ENCODE assay signal across 8 mouse cellular contexts in genomic region chr1:87853601-87854361, GRCm38 (mm10). TPM values are rescaled to one million over a fixed set of nuclear protein-coding genes. Genes with fewer than 3 reads are reported as not detected.
DNase-seq lines count a peak whose midpoint lies in the region; ATAC-seq and TF ChIP-seq lines count a peak whose summit lies in the region.

No protein-coding gene starts in this region.

- H3K4me1 ChIP-seq in heart, postnatal 0 days (ENCODE audit: control insufficient read depth, insufficient read depth): peaks cover 47% of the 10 kb centered on the region
- peaks cover 23% of the 10 kb centered on the region for H3K4me1 ChIP-seq in midbrain, embryonic 12.5 days
- peaks cover 19% of the 10 kb centered on the region for H3K4me1 ChIP-seq in stomach, embryonic 16.5 days (ENCODE audit: control insufficient read depth, insufficient read depth, low read length)

- no peaks in the 10 kb centered on the region for H3K36me3 ChIP-seq in heart, postnatal 0 days (replicated peaks; ENCODE audit: control insufficient read depth, insufficient read depth, low read length)
- H3K36me3 ChIP-seq in midbrain, embryonic 12.5 days: no peaks in the 10 kb centered on the region
- no peaks in the 10 kb centered on the region for H3K36me3 ChIP-seq in stomach, embryonic 16.5 days (ENCODE audit: control insufficient read depth, insufficient read depth, low read length)

- H3K27ac ChIP-seq in heart, postnatal 0 days (ENCODE audit: low read depth): peak overlapping the region; percentile 68
- H3K27ac ChIP-seq in midbrain, embryonic 12.5 days (replicated peaks): peak overlapping the region; percentile 74
- peak overlapping the region; percentile 49 for H3K27ac ChIP-seq in stomach, embryonic 16.5 days (ENCODE audit: low read length)

- no peak; the same call in 1 of the 2 replicates for ATAC-seq in heart, postnatal 0 days (ENCODE audit: insufficient read depth, low read depth)
- ATAC-seq in midbrain, embryonic 12.5 days (ENCODE audit: low FRiP score, low read depth): peak; percentile 64
- peak; percentile 31; the same call in 1 of the 2 replicates for ATAC-seq in stomach, embryonic 16.5 days (ENCODE audit: insufficient read depth, low FRiP score)

- H3K4me2 ChIP-seq in heart, postnatal 0 days (ENCODE audit: low read depth, low read length): peak overlapping the region; percentile 90
- peak overlapping the region; percentile 94 for H3K4me2 ChIP-seq in midbrain, embryonic 12.5 days (replicated peaks)
- H3K4me2 ChIP-seq in stomach, embryonic 16.5 days (ENCODE audit: low read depth, low read length): peak overlapping the region; percentile 99

- TF ChIP-seq EP300 in heart, postnatal 0 days (IDR thresholded peaks at IDR 0.05; ENCODE audit: low read depth): no peak

- no peak for TF ChIP-seq CTCF in heart, postnatal 0 days (IDR thresholded peaks at IDR 0.05; ENCODE audit: low read depth)

- H3K4me3 ChIP-seq in heart, postnatal 0 days (ENCODE audit: low read depth, low read length): peak overlapping the region; percentile 87
- peak overlapping the region; percentile 78 for H3K4me3 ChIP-seq in midbrain, embryonic 12.5 days
- peak overlapping the region; percentile 89 for H3K4me3 ChIP-seq in stomach, embryonic 16.5 days (replicated peaks; ENCODE audit: low read length)

- peak overlapping the region; percentile 85 for H3K9ac ChIP-seq in heart, postnatal 0 days (replicated peaks; ENCODE audit: low read depth, low read length)
- peak overlapping the region; percentile 95 for H3K9ac ChIP-seq in midbrain, embryonic 12.5 days (replicated peaks)
- peak overlapping the region; percentile 93 for H3K9ac ChIP-seq in stomach, embryonic 16.5 days (ENCODE audit: low read length)

- no peaks in the 10 kb centered on the region for H3K27me3 ChIP-seq in heart, postnatal 0 days (ENCODE audit: control insufficient read depth, insufficient read depth, low read length)
- H3K27me3 ChIP-seq in midbrain, embryonic 12.5 days: no peaks in the 10 kb centered on the region
- no peaks in the 10 kb centered on the region for H3K27me3 ChIP-seq in stomach, embryonic 16.5 days (ENCODE audit: control insufficient read depth, insufficient read depth, low read length)

- H3K9me3 ChIP-seq in heart, postnatal 0 days (replicated peaks; ENCODE audit: control insufficient read depth, low read length): no peaks in the 10 kb centered on the region
- no peaks in the 10 kb centered on the region for H3K9me3 ChIP-seq in midbrain, embryonic 12.5 days
- H3K9me3 ChIP-seq in stomach, embryonic 16.5 days (replicated peaks; ENCODE audit: control insufficient read depth, low read length): no peaks in the 10 kb centered on the region

- under 1% methylated on average over 39 of the region's 48 CpGs for WGBS in heart, postnatal 0 days
- under 1% methylated on average over 19 of the region's 48 CpGs for WGBS in midbrain, embryonic 12.5 days
- under 1% methylated on average over 44 of the region's 48 CpGs for WGBS in stomach, embryonic 16.5 days

- DNase-seq in adrenal gland, postnatal 25 days: peak; percentile 38
- no peak for DNase-seq in adrenal gland, postnatal 4 days (ENCODE audit: low spot score in 2 of 2)
- peak; percentile 64 for DNase-seq in Muller cell, postnatal 12 days (ENCODE audit: inconsistent ontology term)
- DNase-seq in embryo, embryonic 11 days: peak; percentile 57
- DNase-seq in heart, postnatal 0 days (ENCODE audit: low spot score): peak; percentile 42
- DNase-seq in kidney, postnatal 36 days: peak; percentile 46 to 64

RNA-seq across cellular contexts. Expression of gene Dgkd, which starts 0.7 kb away (rescaled TPM):
- 54.7 and 62.5 TPM in 2 replicates for total RNA-seq in adrenal gland, postnatal 25 days (2021)
- total RNA-seq in adrenal gland, postnatal 4 days (2021): 10 to 100 TPM; 63.1 to 64.2 TPM
- total RNA-seq in heart, postnatal 0 days (2014; rRNA removed; ENCODE audit: low replicate concordance): 37.3 and 40.5 TPM in 2 replicates
- 12.4 and 14.1 TPM in 2 replicates for polyA plus RNA-seq in heart, postnatal 0 days (2015; fragmentation: Nextera tagmentation; extraction: Ambion mirVana)
- polyA plus RNA-seq in midbrain, embryonic 12.5 days (2016; fragmentation: Nextera tagmentation; extraction: Ambion mirVana): 39.2 and 41.7 TPM in 2 replicates
- polyA plus RNA-seq in stomach, embryonic 16.5 days (2015; fragmentation: Nextera tagmentation; extraction: Ambion mirVana): 30.0 and 30.7 TPM in 2 replicates

RNA-seq across cellular contexts. Expression of gene Sag, which starts 50.3 kb away (rescaled TPM):
- total RNA-seq in adrenal gland, postnatal 25 days (2021): 4.0 and 5.2 TPM in 2 replicates
- total RNA-seq in adrenal gland, postnatal 4 days (2021): 1 to 10 TPM; 1.7 to 2.0 TPM
- 0.11 TPM in 1 of 2 replicates, not detected in the other for total RNA-seq in heart, postnatal 0 days (2014; rRNA removed; ENCODE audit: low replicate concordance)
- polyA plus RNA-seq in heart, postnatal 0 days (2015; fragmentation: Nextera tagmentation; extraction: Ambion mirVana): 0.31 and 0.40 TPM in 2 replicates
- polyA plus RNA-seq in midbrain, embryonic 12.5 days (2016; fragmentation: Nextera tagmentation; extraction: Ambion mirVana): 2.8 and 3.0 TPM in 2 replicates
- polyA plus RNA-seq in stomach, embryonic 16.5 days (2015; fragmentation: Nextera tagmentation; extraction: Ambion mirVana): 1.1 and 1.4 TPM in 2 replicates

Comparison
In these comparisons a context has a peak if more than half of its experiments do, and no peak if none do; other contexts are left out.
1. DNase-seq: peak in adrenal gland, postnatal 25 days (single experiment), Muller cell, postnatal 12 days (single experiment), embryo, embryonic 11 days (single experiment), heart, postnatal 0 days (single experiment) and kidney, postnatal 36 days (2 of 2); none in adrenal gland, postnatal 4 days (0 of 2).
2. Peak in every context shown above with its lines, with median percentiles within 50 percentile points of each other: H3K27ac ChIP-seq, H3K4me2 ChIP-seq, H3K4me3 ChIP-seq and H3K9ac ChIP-seq.